In the genomic region with DNA sequence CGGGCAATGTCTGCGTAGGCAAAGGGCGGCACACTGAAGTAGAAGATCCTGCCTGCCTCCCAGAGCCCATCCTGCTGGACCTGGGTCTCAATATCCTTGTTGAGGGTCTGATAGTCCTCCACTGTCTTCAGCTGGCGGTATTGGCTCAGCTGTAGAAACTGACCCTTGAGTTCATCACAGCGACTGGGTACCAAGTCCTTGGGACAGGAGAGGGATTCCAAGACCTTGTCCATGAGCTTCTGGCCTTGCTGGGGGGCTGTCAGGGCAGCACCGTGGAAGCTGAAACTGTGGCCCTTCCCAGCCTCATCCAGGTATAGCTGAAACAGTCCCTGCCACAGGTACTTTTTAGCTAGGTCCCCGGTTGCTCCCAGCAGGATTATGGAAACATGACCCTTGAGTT, we compare ENCODE assay signal across 22 mouse cellular contexts. TPM values are rescaled to one million over a fixed set of nuclear protein-coding genes. Genes with fewer than 3 reads are reported as not detected.
A peak's percentile ranks its signal among the peaks of the same experiment; 100 is the strongest.
DNase-seq lines count a peak whose midpoint lies in the region; ATAC-seq and TF ChIP-seq lines count a peak whose summit lies in the region.
"Had no signal": no experiment of that assay in that cellular context is flagged by ENCODE, and none has a peak within 500 bp of the region (broad histone marks: within the 10 kb centered on the region; RNA-seq: fewer than 3 reads in every experiment).

No protein-coding gene starts in this region.

- no peak overlapping the region for H3K9ac ChIP-seq in heart, embryonic 15.5 days
- H3K9ac ChIP-seq in heart, embryonic 11.5 days (ENCODE audit: low read depth, low read length): no peak overlapping the region
- H3K9ac ChIP-seq in liver, adult 2 months (ENCODE audit: low read depth, low read length): no peak overlapping the region; the same call in 1 of the 2 replicates
- H3K9ac ChIP-seq: heart, embryonic 13.5 days; intestine, embryonic 15.5 days; liver, embryonic 12.5 days; lung, embryonic 14.5 days had no signal

- no peak for ATAC-seq in heart, embryonic 15.5 days (replicated peaks; ENCODE audit: insufficient number of reproducible peaks, insufficient read depth, low FRiP score, low read depth)
- ATAC-seq in heart, embryonic 11.5 days (replicated peaks; ENCODE audit: insufficient number of reproducible peaks, low FRiP score, low TSS enrichment): no peak
- ATAC-seq: forebrain, embryonic 14.5 days; hindbrain, embryonic 16.5 days; intestine, embryonic 15.5 days; liver, embryonic 12.5 days had no signal

- H3K27me3 ChIP-seq in cerebellum, adult 2 months (ENCODE audit: control insufficient read depth, insufficient read depth, low read length): no peaks in the 10 kb centered on the region
- no peaks in the 10 kb centered on the region for H3K27me3 ChIP-seq in heart, embryonic 15.5 days
- H3K27me3 ChIP-seq in heart, embryonic 11.5 days (ENCODE audit: control insufficient read depth, insufficient read depth, low read length): no peaks in the 10 kb centered on the region
- no peaks in the 10 kb centered on the region for H3K27me3 ChIP-seq in liver, adult 2 months (ENCODE audit: control insufficient read depth, insufficient read depth, low read length)
- H3K27me3 ChIP-seq: intestine, embryonic 15.5 days; liver, embryonic 12.5 days had no signal

- H3K4me2 ChIP-seq in heart, embryonic 15.5 days: no peak overlapping the region
- no peak overlapping the region for H3K4me2 ChIP-seq in heart, embryonic 11.5 days
- H3K4me2 ChIP-seq: heart, embryonic 13.5 days; intestine, embryonic 15.5 days; liver, embryonic 12.5 days; lung, embryonic 14.5 days; midbrain, embryonic 11.5 days had no signal

- TF ChIP-seq POLR2A in cerebellum, adult 2 months (IDR thresholded peaks at IDR 0.05; ENCODE audit: borderline replicate concordance, insufficient read depth, low read length): no peak
- no peak for TF ChIP-seq POLR2A in liver, adult 2 months (IDR thresholded peaks at IDR 0.05; ENCODE audit: extremely low read depth, insufficient read depth, low read length)
- TF ChIP-seq POLR2A in embryonic fibroblast, embryonic 13.5 days (IDR thresholded peaks at IDR 0.05; ENCODE audit: low read depth, low read length): no peak

- no peak for TF ChIP-seq CTCF in cerebellum, adult 2 months (IDR thresholded peaks at IDR 0.05; ENCODE audit: borderline replicate concordance, insufficient read depth, low read depth, low read length)
- no peak for TF ChIP-seq CTCF in liver, adult 2 months (IDR thresholded peaks at IDR 0.05; ENCODE audit: low read depth, low read length)
- no peak for TF ChIP-seq CTCF in embryonic fibroblast, embryonic 13.5 days (IDR thresholded peaks at IDR 0.05; ENCODE audit: borderline replicate concordance, insufficient read depth, low read length)

- DNase-seq in cerebellum, adult 2 months: peak in 1 of 2 experiments; percentile 17
- no peak for DNase-seq in cerebellum, adult 18-20 months
- peak; percentile 31 for DNase-seq in liver, adult 2 months (ENCODE audit: extremely low read depth, low read depth, low spot score)
- DNase-seq in liver: no peak
- DNase-seq in spleen, postnatal 14 days (ENCODE audit: low spot score in 2 of 2): no peak
- DNase-seq: lung, embryonic 14.5 days; right cerebral cortex, adult 18-20 months; thymus, adult 2 months; thymus, postnatal 4 days had no signal

- 0 out of 2 replicates have a peak, but pooled peaks cover 4% of the 10 kb centered on the region for H3K36me3 ChIP-seq in heart, embryonic 15.5 days
- no peaks in the 10 kb centered on the region for H3K36me3 ChIP-seq in heart, embryonic 11.5 days (ENCODE audit: control insufficient read depth, insufficient read depth, low read length)
- peaks cover 48% of the 10 kb centered on the region for H3K36me3 ChIP-seq in liver, adult 2 months (ENCODE audit: control insufficient read depth, insufficient read depth, low read length)
- H3K36me3 ChIP-seq: hindbrain, embryonic 10.5 days; limb, embryonic 10.5 days had no signal

- H3K9me3 ChIP-seq in heart, embryonic 15.5 days (replicated peaks): no peaks in the 10 kb centered on the region
- no peaks in the 10 kb centered on the region for H3K9me3 ChIP-seq in heart, embryonic 11.5 days (replicated peaks; ENCODE audit: control insufficient read depth, low read length)
- H3K9me3 ChIP-seq: heart, embryonic 13.5 days; hindbrain, embryonic 10.5 days; intestine, embryonic 15.5 days; limb, embryonic 10.5 days; liver, embryonic 12.5 days had no signal

- peaks cover 64% of the 10 kb centered on the region for H3K4me1 ChIP-seq in cerebellum, adult 2 months (ENCODE audit: control insufficient read depth, insufficient read depth, low read length)
- peaks cover 43% of the 10 kb centered on the region for H3K4me1 ChIP-seq in heart, embryonic 15.5 days (replicated peaks)
- H3K4me1 ChIP-seq in heart, embryonic 11.5 days (ENCODE audit: control insufficient read depth, insufficient read depth, low read length): peaks cover 11% of the 10 kb centered on the region
- peaks cover 80% of the 10 kb centered on the region for H3K4me1 ChIP-seq in liver, adult 2 months (ENCODE audit: control insufficient read depth, insufficient read depth, low read length)
- H3K4me1 ChIP-seq in embryonic fibroblast, embryonic 13.5 days (ENCODE audit: control insufficient read depth, insufficient read depth, low read length): peaks cover 15% of the 10 kb centered on the region

- 90% methylated on average over 7 of the region's 7 CpGs for WGBS in cerebellum, adult 2 months
- 87% methylated on average over 7 of the region's 7 CpGs for WGBS in heart, embryonic 15.5 days
- 84% methylated on average over 7 of the region's 7 CpGs for WGBS in heart, embryonic 11.5 days (ENCODE audit: insufficient replicate concordance)
- 44% methylated on average over 7 of the region's 7 CpGs for WGBS in liver, adult 2 months

- no peak overlapping the region for H3K4me3 ChIP-seq in cerebellum, adult 2 months (replicated peaks; ENCODE audit: insufficient read depth, low read depth, low read length)
- no peak overlapping the region for H3K4me3 ChIP-seq in heart, embryonic 15.5 days
- no peak overlapping the region for H3K4me3 ChIP-seq in heart, embryonic 11.5 days (ENCODE audit: low read depth, low read length)
- no peak overlapping the region for H3K4me3 ChIP-seq in liver, adult 2 months (ENCODE audit: insufficient read depth, low read depth, low read length)
- H3K4me3 ChIP-seq in embryonic fibroblast, embryonic 13.5 days (ENCODE audit: insufficient read depth, low read length): no peak overlapping the region
- H3K4me3 ChIP-seq: heart, embryonic 13.5 days; hindbrain, embryonic 10.5 days; intestine, embryonic 15.5 days; layer of hippocampus, adult 2 months; limb, embryonic 10.5 days; liver, embryonic 12.5 days had no signal

- 0 out of 2 replicates have a peak overlapping the region, but pooled peaks have one; percentile 10 for H3K27ac ChIP-seq in cerebellum, adult 2 months (ENCODE audit: insufficient read depth, low read length)
- H3K27ac ChIP-seq in heart, embryonic 15.5 days: 0 out of 2 replicates have a peak overlapping the region, but pooled peaks have one; percentile 24
- no peak overlapping the region for H3K27ac ChIP-seq in heart, embryonic 11.5 days (ENCODE audit: low read depth, low read length)
- H3K27ac ChIP-seq in liver, adult 2 months (replicated peaks; ENCODE audit: insufficient read depth, low read depth, low read length): peak overlapping the region; percentile 38; the same call in 1 of the 2 replicates
- peak overlapping the region; percentile 58 for H3K27ac ChIP-seq in embryonic fibroblast, embryonic 13.5 days (ENCODE audit: insufficient read depth, low read length)
- H3K27ac ChIP-seq: heart, embryonic 13.5 days; hindbrain, embryonic 10.5 days; intestine, embryonic 15.5 days; layer of hippocampus, adult 2 months; limb, embryonic 10.5 days; liver, embryonic 12.5 days had no signal

- H3K79me2 ChIP-seq in liver, adult 2 months (ENCODE audit: control insufficient read depth, insufficient read depth, low read length): peaks cover 58% of the 10 kb centered on the region; the same call in 1 of the 2 replicates

RNA-seq across cellular contexts. Expression of a gene that starts 12.9 kb away (rescaled TPM):
- 11.6 and 14.1 TPM in 2 replicates for polyA plus RNA-seq in cerebellum, adult 2 months (2012; rRNA removed)
- 10.2 and 16.0 TPM in 2 replicates for polyA plus RNA-seq in heart, embryonic 15.5 days (2015; fragmentation: Nextera tagmentation; extraction: Ambion mirVana)
- polyA plus RNA-seq in heart, embryonic 11.5 days (2014; fragmentation: Nextera tagmentation; extraction: Ambion mirVana): 4.8 and 6.2 TPM in 2 replicates
- total RNA-seq in liver, adult 2 months (2014; rRNA removed): 121 and 187 TPM in 2 replicates
- polyA plus RNA-seq in liver, adult 2 months (2012; rRNA removed): 183 and 205 TPM in 2 replicates
- polyA plus RNA-seq in embryonic fibroblast, embryonic 13.5 days (2011; ENCODE audit: insufficient read length, low read depth, missing spikeins): 59.2 and 64.8 TPM in 2 replicates

RNA-seq across cellular contexts. Expression of a gene that starts 41.1 kb away (rescaled TPM):
- 25.3 and 26.3 TPM in 2 replicates for polyA plus RNA-seq in cerebellum, adult 2 months (2012; rRNA removed)
- polyA plus RNA-seq in heart, embryonic 15.5 days (2015; fragmentation: Nextera tagmentation; extraction: Ambion mirVana): 10.2 and 12.5 TPM in 2 replicates
- 4.7 and 5.6 TPM in 2 replicates for polyA plus RNA-seq in heart, embryonic 11.5 days (2014; fragmentation: Nextera tagmentation; extraction: Ambion mirVana)
- total RNA-seq in liver, adult 2 months (2014; rRNA removed): 0.54 and 0.92 TPM in 2 replicates
- 0.91 and 1.3 TPM in 2 replicates for polyA plus RNA-seq in liver, adult 2 months (2012; rRNA removed)
- 36.4 and 40.9 TPM in 2 replicates for polyA plus RNA-seq in embryonic fibroblast, embryonic 13.5 days (2011; ENCODE audit: insufficient read length, low read depth, missing spikeins)
- total RNA-seq: granulocyte monocyte progenitor cell, adult 5-6 weeks had no signal
